Comparison of ENCODE assay signal across 9 mouse cellular contexts in genomic region chr2:157076585-157076984, GRCm38 (mm10). TPM values are rescaled to one million over a fixed set of nuclear protein-coding genes. Genes with fewer than 3 reads are reported as not detected.
DNase-seq lines count a peak whose midpoint lies in the region; ATAC-seq and TF ChIP-seq lines count a peak whose summit lies in the region.
"Had no signal": no experiment of that assay in that cellular context is flagged by ENCODE, and none has a peak within 500 bp of the region (broad histone marks: within the 10 kb centered on the region; RNA-seq: fewer than 3 reads in every experiment).

No protein-coding gene starts in this region.

- H3K36me3 ChIP-seq in liver, embryonic 11.5 days (ENCODE audit: control insufficient read depth, insufficient read depth, low read length): no peaks in the 10 kb centered on the region
- H3K36me3 ChIP-seq in forebrain, embryonic 12.5 days (replicated peaks): peaks cover 17% of the 10 kb centered on the region; the same call in 1 of the 2 replicates
- H3K36me3 ChIP-seq in intestine, embryonic 16.5 days (ENCODE audit: control insufficient read depth, insufficient read depth, low read length): no peaks in the 10 kb centered on the region

- 75% methylated on average over 7 of the region's 7 CpGs for WGBS in liver, embryonic 11.5 days
- 89% methylated on average over 7 of the region's 7 CpGs for WGBS in forebrain, embryonic 12.5 days
- WGBS in intestine, embryonic 16.5 days: 67% methylated on average over 7 of the region's 7 CpGs
- WGBS in olfactory bulb, adult 2 months: 56% methylated on average over 7 of the region's 7 CpGs

- no peak for ATAC-seq in liver, embryonic 11.5 days (replicated peaks; ENCODE audit: low FRiP score)
- ATAC-seq in forebrain, embryonic 12.5 days (ENCODE audit: low FRiP score): no peak
- no peak for ATAC-seq in intestine, embryonic 16.5 days

- H3K9ac ChIP-seq in liver, embryonic 11.5 days (ENCODE audit: low read depth, low read length): no peak overlapping the region
- peak overlapping the region; percentile 100; the same call in 1 of the 2 replicates for H3K9ac ChIP-seq in forebrain, embryonic 12.5 days
- no peak overlapping the region for H3K9ac ChIP-seq in intestine, embryonic 16.5 days (ENCODE audit: low read depth, low read length)

- peak overlapping the region; percentile 81 for H3K4me2 ChIP-seq in liver, embryonic 11.5 days
- peak overlapping the region; percentile 95 for H3K4me2 ChIP-seq in forebrain, embryonic 12.5 days
- peak overlapping the region; percentile 80 for H3K4me2 ChIP-seq in intestine, embryonic 16.5 days (ENCODE audit: low read depth, low read length)

- no peak for TF ChIP-seq POLR2A in olfactory bulb, adult 2 months (IDR thresholded peaks at IDR 0.05; ENCODE audit: insufficient read depth, low read depth, low read length)

- H3K4me1 ChIP-seq in liver, embryonic 11.5 days (replicated peaks; ENCODE audit: control insufficient read depth, insufficient read depth, low read length): peaks cover 38% of the 10 kb centered on the region
- peaks cover 70% of the 10 kb centered on the region for H3K4me1 ChIP-seq in forebrain, embryonic 12.5 days
- H3K4me1 ChIP-seq in intestine, embryonic 16.5 days (ENCODE audit: control insufficient read depth, insufficient read depth, low read length): peaks cover 51% of the 10 kb centered on the region
- peaks cover 55% of the 10 kb centered on the region for H3K4me1 ChIP-seq in olfactory bulb, adult 2 months (ENCODE audit: control insufficient read depth, insufficient read depth, low read length)

- no peaks in the 10 kb centered on the region for H3K9me3 ChIP-seq in liver, embryonic 11.5 days (ENCODE audit: control insufficient read depth, low read length)
- H3K9me3 ChIP-seq in forebrain, embryonic 12.5 days: no peaks in the 10 kb centered on the region
- H3K9me3 ChIP-seq in intestine, embryonic 16.5 days (ENCODE audit: control insufficient read depth, low read length): no peaks in the 10 kb centered on the region

- TF ChIP-seq CTCF in olfactory bulb, adult 2 months (IDR thresholded peaks at IDR 0.05; ENCODE audit: insufficient read depth, low read depth, low read length): no peak

- no peak for DNase-seq in liver, embryonic 11.5 days (ENCODE audit: low spot score)
- no peak for DNase-seq in liver
- no peak for DNase-seq in adrenal gland, adult 18-20 months (ENCODE audit: low spot score in 2 of 2)
- no peak for DNase-seq in thymus, postnatal 36 days

- H3K4me3 ChIP-seq in liver, embryonic 11.5 days (ENCODE audit: low read depth, low read length): no peak overlapping the region
- H3K4me3 ChIP-seq in forebrain, embryonic 12.5 days (replicated peaks): peak overlapping the region; percentile 100
- H3K4me3 ChIP-seq in intestine, embryonic 16.5 days (ENCODE audit: low read length): peak overlapping the region; percentile 77
- peak overlapping the region; percentile 5; the same call in 1 of the 2 replicates for H3K4me3 ChIP-seq in olfactory bulb, adult 2 months (ENCODE audit: insufficient read depth, low read depth, low read length)

- peaks cover 46% of the 10 kb centered on the region for H3K27me3 ChIP-seq in liver, embryonic 11.5 days (replicated peaks; ENCODE audit: control insufficient read depth, insufficient read depth, low read length)
- H3K27me3 ChIP-seq in forebrain, embryonic 12.5 days: peaks cover 7% of the 10 kb centered on the region; the same call in 1 of the 2 replicates
- no peaks in the 10 kb centered on the region for H3K27me3 ChIP-seq in intestine, embryonic 16.5 days (replicated peaks; ENCODE audit: control insufficient read depth, insufficient read depth, low read length)

- H3K27ac ChIP-seq in liver, embryonic 11.5 days (ENCODE audit: low read depth, low read length): no peak overlapping the region
- no peak overlapping the region for H3K27ac ChIP-seq in forebrain, embryonic 12.5 days
- no peak overlapping the region for H3K27ac ChIP-seq in intestine, embryonic 16.5 days (ENCODE audit: low read length)
- H3K27ac ChIP-seq in olfactory bulb, adult 2 months (ENCODE audit: insufficient read depth, low read depth, low read length): no peak overlapping the region

RNA-seq across cellular contexts. Expression of gene Soga1, which starts 2.5 kb away (rescaled TPM):
- 4.0 and 5.3 TPM in 2 replicates for polyA plus RNA-seq in liver, embryonic 11.5 days (2014; fragmentation: Nextera tagmentation; extraction: Ambion mirVana)
- 6.0 and 7.4 TPM in 2 replicates for polyA plus RNA-seq in forebrain, embryonic 12.5 days (2016; fragmentation: Nextera tagmentation; extraction: Ambion mirVana)
- 1.2 and 1.3 TPM in 2 replicates for polyA plus RNA-seq in intestine, embryonic 16.5 days (2015; fragmentation: Nextera tagmentation; extraction: Ambion mirVana)
- polyA plus RNA-seq in olfactory bulb, adult 2 months (2012; ENCODE audit: insufficient read depth, insufficient read length, low replicate concordance, missing spikeins): not detected in 2 replicates
- 10 to 100 TPM; 31.4 to 36.2 TPM for total RNA-seq in adrenal gland, adult 18-20 months (2021)

RNA-seq across cellular contexts. Expression of gene Tldc2, which starts 10.3 kb away (rescaled TPM):
- polyA plus RNA-seq in liver, embryonic 11.5 days (2014; fragmentation: Nextera tagmentation; extraction: Ambion mirVana): not detected in 2 replicates
- not detected in 2 replicates for polyA plus RNA-seq in forebrain, embryonic 12.5 days (2016; fragmentation: Nextera tagmentation; extraction: Ambion mirVana)
- polyA plus RNA-seq in intestine, embryonic 16.5 days (2015; fragmentation: Nextera tagmentation; extraction: Ambion mirVana): not detected in 2 replicates
- not detected in 2 replicates for polyA plus RNA-seq in olfactory bulb, adult 2 months (2012; ENCODE audit: insufficient read depth, insufficient read length, low replicate concordance, missing spikeins)
- not detected for total RNA-seq in adrenal gland, adult 18-20 months (2021)
- total RNA-seq: hematopoietic stem cell, adult 5-6 weeks; megakaryocyte progenitor cell, adult 5-6 weeks had no signal

RNA-seq across cellular contexts. Expression of gene Samhd1, which starts 58.5 kb away (rescaled TPM):
- polyA plus RNA-seq in liver, embryonic 11.5 days (2014; fragmentation: Nextera tagmentation; extraction: Ambion mirVana): 33.1 and 33.2 TPM in 2 replicates
- 20.7 and 22.6 TPM in 2 replicates for polyA plus RNA-seq in forebrain, embryonic 12.5 days (2016; fragmentation: Nextera tagmentation; extraction: Ambion mirVana)
- 22.0 and 22.3 TPM in 2 replicates for polyA plus RNA-seq in intestine, embryonic 16.5 days (2015; fragmentation: Nextera tagmentation; extraction: Ambion mirVana)
- not detected in 2 replicates for polyA plus RNA-seq in olfactory bulb, adult 2 months (2012; ENCODE audit: insufficient read depth, insufficient read length, low replicate concordance, missing spikeins)
- 10 to 100 TPM; 19.1 to 32.1 TPM for total RNA-seq in adrenal gland, adult 18-20 months (2021)
